Mouse (Mus musculus): ENCODE measurements at regions not wholly inside any gene's neighbourhood (a gene's known extent, or its start where the extent isn't known, plus 50 kb on each side); places are given as distances from the start of the nearest gene placed in this dataset.

- Histone ChIP-seq H3K27ac (ENCODE audit: low read length) (no peak overlapping the region), H3K4me3 (ENCODE audit: low read length) (no peak overlapping the region), H3K9ac (ENCODE audit: low read length) (no peak overlapping the region), H3K4me2 (ENCODE audit: low read depth, low read length) (no peak overlapping the region), H3K4me1 (replicated peaks; ENCODE audit: control insufficient read depth, insufficient read depth, low read length) (no peaks in the 10 kb centered on the region), H3K27me3 (ENCODE audit: control insufficient read depth, insufficient read depth, low read depth, low read length) (no peaks in the 10 kb centered on the region), H3K36me3 (ENCODE audit: control insufficient read depth, insufficient read depth, low read length) (no peaks in the 10 kb centered on the region), H3K9me3 (ENCODE audit: control insufficient read depth, low read length) (no peaks in the 10 kb centered on the region)
- 31% methylated on average over 4 of the region's 4 CpGs for WGBS
- ATAC-seq (ENCODE audit: low read depth), result no peak
Observed at GRCm38 (mm10) chr7:136159136-136159535, 443.0 kb upstream of the Mki67 start.

- Histone ChIP-seq H3K9me3 (ENCODE audit: control insufficient read depth, low read length) (no peaks in the 10 kb centered on the region), H3K36me3 (ENCODE audit: control insufficient read depth, insufficient read depth, low read length) (no peaks in the 10 kb centered on the region), H3K27me3 (ENCODE audit: control insufficient read depth, insufficient read depth, low read depth, low read length) (no peaks in the 10 kb centered on the region), H3K4me2 (ENCODE audit: low read depth, low read length) (no peak overlapping the region), H3K27ac (ENCODE audit: low read length) (no peak overlapping the region), H3K4me1 (replicated peaks; ENCODE audit: control insufficient read depth, insufficient read depth, low read length) (0 out of 2 replicates have a peak, but pooled peaks cover 3% of the 10 kb centered on the region), H3K9ac (ENCODE audit: low read length) (no peak overlapping the region), H3K4me3 (ENCODE audit: low read length) (no peak overlapping the region)
- ATAC-seq (ENCODE audit: low read depth), result 0 out of 2 replicates have a peak, but pooled peaks have one; percentile 10
- WGBS, result 48% methylated on average over 2 of the region's 2 CpGs
Observed at GRCm38 (mm10) chr7:136161526-136161925, 445.4 kb upstream of the Mki67 start.

GRCm38 (mm10) chr7:136164834-136165233, 448.7 kb upstream of the Mki67 start:
- Histone ChIP-seq H3K9me3 (ENCODE audit: control insufficient read depth, low read length) (no peaks in the 10 kb centered on the region), H3K4me2 (ENCODE audit: low read depth, low read length) (no peak overlapping the region), H3K4me3 (ENCODE audit: low read length) (no peak overlapping the region), H3K27me3 (ENCODE audit: control insufficient read depth, insufficient read depth, low read depth, low read length) (no peaks in the 10 kb centered on the region), H3K9ac (ENCODE audit: low read length) (no peak overlapping the region), H3K4me1 (replicated peaks; ENCODE audit: control insufficient read depth, insufficient read depth, low read length) (0 out of 2 replicates have a peak, but pooled peaks cover 3% of the 10 kb centered on the region), H3K27ac (ENCODE audit: low read length) (no peak overlapping the region), H3K36me3 (ENCODE audit: control insufficient read depth, insufficient read depth, low read length) (no peaks in the 10 kb centered on the region)
- 59% methylated on average over 5 of the region's 5 CpGs for WGBS
- ATAC-seq (ENCODE audit: low read depth), result peak; percentile 41; the same call in 1 of the 2 replicates

- Histone ChIP-seq H3K4me3 (ENCODE audit: low read length) (no peak overlapping the region), H3K4me1 (replicated peaks; ENCODE audit: control insufficient read depth, insufficient read depth, low read length) (0 out of 2 replicates have a peak, but pooled peaks cover 3% of the 10 kb centered on the region), H3K4me2 (ENCODE audit: low read depth, low read length) (no peak overlapping the region), H3K27ac (ENCODE audit: low read length) (no peak overlapping the region), H3K27me3 (ENCODE audit: control insufficient read depth, insufficient read depth, low read depth, low read length) (no peaks in the 10 kb centered on the region), H3K9ac (ENCODE audit: low read length) (no peak overlapping the region), H3K36me3 (ENCODE audit: control insufficient read depth, insufficient read depth, low read length) (no peaks in the 10 kb centered on the region), H3K9me3 (ENCODE audit: control insufficient read depth, low read length) (no peaks in the 10 kb centered on the region)
- ATAC-seq (ENCODE audit: low read depth), result no peak
- WGBS, result 62% methylated on average over 3 of the region's 4 CpGs
Observed at GRCm38 (mm10) chr7:136169261-136169660, 453.1 kb upstream of the Mki67 start.

- Histone ChIP-seq H3K9me3 (ENCODE audit: control insufficient read depth, low read length) (peaks cover 5% of the 10 kb centered on the region; the same call in 1 of the 2 replicates), H3K36me3 (ENCODE audit: control insufficient read depth, insufficient read depth, low read length) (no peaks in the 10 kb centered on the region), H3K4me1 (replicated peaks; ENCODE audit: control insufficient read depth, insufficient read depth, low read length) (no peaks in the 10 kb centered on the region; the same call in 1 of the 2 replicates), H3K4me3 (ENCODE audit: low read length) (no peak overlapping the region), H3K27ac (ENCODE audit: low read length) (no peak overlapping the region), H3K27me3 (ENCODE audit: control insufficient read depth, insufficient read depth, low read depth, low read length) (no peaks in the 10 kb centered on the region), H3K9ac (ENCODE audit: low read length) (no peak overlapping the region), H3K4me2 (ENCODE audit: low read depth, low read length) (no peak overlapping the region)
- no peak for ATAC-seq (ENCODE audit: low read depth)
Observed at GRCm38 (mm10) chr7:136176373-136176772, 460.2 kb upstream of the Mki67 start.

GRCm38 (mm10) chr7:136180996-136181395, 464.8 kb upstream of the Mki67 start:
- Histone ChIP-seq H3K4me1 (replicated peaks; ENCODE audit: control insufficient read depth, insufficient read depth, low read length) (peaks cover 6% of the 10 kb centered on the region; the same call in 1 of the 2 replicates), H3K27ac (ENCODE audit: low read length) (no peak overlapping the region), H3K4me3 (ENCODE audit: low read length) (no peak overlapping the region), H3K9me3 (ENCODE audit: control insufficient read depth, low read length) (peaks cover 5% of the 10 kb centered on the region; the same call in 1 of the 2 replicates), H3K9ac (ENCODE audit: low read length) (no peak overlapping the region), H3K27me3 (ENCODE audit: control insufficient read depth, insufficient read depth, low read depth, low read length) (no peaks in the 10 kb centered on the region), H3K4me2 (ENCODE audit: low read depth, low read length) (no peak overlapping the region), H3K36me3 (ENCODE audit: control insufficient read depth, insufficient read depth, low read length) (no peaks in the 10 kb centered on the region)
- 59% methylated on average over 6 of the region's 6 CpGs for WGBS
- ATAC-seq (ENCODE audit: low read depth), result no peak

- Histone ChIP-seq H3K4me1 (replicated peaks; ENCODE audit: control insufficient read depth, insufficient read depth, low read length) (peaks cover 6% of the 10 kb centered on the region; the same call in 1 of the 2 replicates), H3K27me3 (ENCODE audit: control insufficient read depth, insufficient read depth, low read depth, low read length) (no peaks in the 10 kb centered on the region), H3K9me3 (ENCODE audit: control insufficient read depth, low read length) (peaks cover 5% of the 10 kb centered on the region; the same call in 1 of the 2 replicates), H3K4me3 (ENCODE audit: low read length) (no peak overlapping the region), H3K9ac (ENCODE audit: low read length) (no peak overlapping the region), H3K36me3 (ENCODE audit: control insufficient read depth, insufficient read depth, low read length) (no peaks in the 10 kb centered on the region), H3K27ac (ENCODE audit: low read length) (no peak overlapping the region), H3K4me2 (ENCODE audit: low read depth, low read length) (no peak overlapping the region)
- WGBS, result 31% methylated on average over 5 of the region's 5 CpGs
- ATAC-seq (ENCODE audit: low read depth), result no peak
Observed at GRCm38 (mm10) chr7:136182101-136182500, 465.9 kb upstream of the Mki67 start.

- Histone ChIP-seq H3K27ac (ENCODE audit: low read length) (no peak overlapping the region), H3K36me3 (ENCODE audit: control insufficient read depth, insufficient read depth, low read length) (no peaks in the 10 kb centered on the region), H3K4me2 (ENCODE audit: low read depth, low read length) (no peak overlapping the region), H3K4me3 (ENCODE audit: low read length) (no peak overlapping the region), H3K9ac (ENCODE audit: low read length) (no peak overlapping the region), H3K4me1 (replicated peaks; ENCODE audit: control insufficient read depth, insufficient read depth, low read length) (no peaks in the 10 kb centered on the region), H3K27me3 (ENCODE audit: control insufficient read depth, insufficient read depth, low read depth, low read length) (no peaks in the 10 kb centered on the region), H3K9me3 (ENCODE audit: control insufficient read depth, low read length) (no peaks in the 10 kb centered on the region)
- ATAC-seq (ENCODE audit: low read depth), result no peak
- WGBS, result 83% methylated on average over 17 of the region's 17 CpGs
Observed at GRCm38 (mm10) chr7:136196424-136197160, 480.4 kb upstream of the Mki67 start.

GRCm38 (mm10) chr7:136208879-136209278, 492.7 kb upstream of the Mki67 start:
- H3K9ac ChIP-seq (ENCODE audit: low read length), result no peak overlapping the region
- H3K27me3 ChIP-seq (ENCODE audit: control insufficient read depth, insufficient read depth, low read depth, low read length), result no peaks in the 10 kb centered on the region
- H3K27ac ChIP-seq (ENCODE audit: low read length), result no peak overlapping the region
- H3K4me1 ChIP-seq (replicated peaks; ENCODE audit: control insufficient read depth, insufficient read depth, low read length), result no peaks in the 10 kb centered on the region
- H3K36me3 ChIP-seq (ENCODE audit: control insufficient read depth, insufficient read depth, low read length), result no peaks in the 10 kb centered on the region
- no peak overlapping the region for H3K4me3 ChIP-seq (ENCODE audit: low read length)
- H3K4me2 ChIP-seq (ENCODE audit: low read depth, low read length), result no peak overlapping the region
- ATAC-seq (ENCODE audit: low read depth), result no peak
- no peaks in the 10 kb centered on the region for H3K9me3 ChIP-seq (ENCODE audit: control insufficient read depth, low read length)
- 86% methylated on average over 12 of the region's 12 CpGs for WGBS
